19 mouse cellular contexts compared by ENCODE assay signal in the genomic region with DNA sequence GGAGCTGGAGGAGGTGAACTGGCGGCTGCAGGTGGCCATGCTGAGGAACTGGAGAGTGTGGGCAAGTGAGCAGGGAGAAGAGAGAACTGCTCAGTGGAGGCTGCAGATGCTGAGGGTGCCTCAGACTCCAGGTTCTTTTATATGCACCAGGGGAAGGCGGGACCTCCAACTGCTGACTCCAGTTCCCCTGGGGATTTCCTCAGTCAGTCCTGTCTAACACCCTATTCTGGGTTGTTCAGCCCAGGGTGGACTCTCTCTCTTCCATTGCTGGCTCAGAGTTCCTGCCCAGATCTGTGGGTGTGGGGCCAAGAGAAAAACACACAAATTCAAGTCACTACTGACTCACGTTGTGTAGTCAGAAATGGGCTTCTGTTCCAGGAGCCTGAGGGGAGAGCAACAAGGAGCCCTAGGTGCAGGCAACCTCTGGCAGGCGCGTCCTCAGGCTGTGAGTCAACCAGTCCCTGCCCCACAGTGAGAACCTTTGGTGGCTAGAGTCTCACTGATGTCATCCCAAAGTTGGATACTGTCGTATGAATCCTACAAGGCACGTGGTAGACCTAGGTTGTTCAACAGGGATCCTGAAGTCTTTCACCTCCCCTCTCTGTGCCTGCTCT. TPM values are rescaled to one million over a fixed set of nuclear protein-coding genes. Genes with fewer than 3 reads are reported as not detected.
"Had no signal": no experiment of that assay in that cellular context is flagged by ENCODE, and none has a peak within 500 bp of the region (broad histone marks: within the 10 kb centered on the region; RNA-seq: fewer than 3 reads in every experiment).

A gene (minus strand): TSS at position 51 of the 614 bp plus-strand sequence.

- H3K36me3 ChIP-seq: kidney, embryonic 15.5 days; midbrain, embryonic 10.5 days; midbrain, embryonic 15.5 days had no signal

- H3K9me3 ChIP-seq: kidney, embryonic 15.5 days; midbrain, embryonic 10.5 days; midbrain, embryonic 15.5 days had no signal

- DNase-seq: kidney, adult 2 months; kidney, postnatal 14 days; liver; lung, adult 2 months; lung, postnatal 4 days; right cerebral cortex, postnatal 14 days; thymus, postnatal 36 days had no signal

- H3K4me1 ChIP-seq: kidney, embryonic 15.5 days; midbrain, embryonic 10.5 days; midbrain, embryonic 15.5 days had no signal

- H3K27ac ChIP-seq: kidney, embryonic 15.5 days; liver, embryonic 14.5 days; midbrain, embryonic 10.5 days; midbrain, embryonic 15.5 days had no signal

- H3K4me3 ChIP-seq: kidney, embryonic 15.5 days; midbrain, embryonic 10.5 days; midbrain, embryonic 15.5 days had no signal

- H3K27me3 ChIP-seq: kidney, embryonic 15.5 days; midbrain, embryonic 15.5 days had no signal

RNA-seq across cellular contexts. Expression of the gene that starts here (rescaled TPM):
- total RNA-seq: layer of hippocampus, adult 8-10 months; layer of hippocampus, postnatal 14 days; left cerebral cortex, adult 18-20 months; left cerebral cortex, postnatal 14 days; megakaryocyte, adult 5-6 weeks had no signal
- polyA plus RNA-seq: kidney, adult 2 months; limb, embryonic 11.5 days; liver, embryonic 14.5 days; lung, postnatal 0 days; midbrain, embryonic 10.5 days; midbrain, embryonic 15.5 days; neural tube, embryonic 14.5 days had no signal
